Mouse (Mus musculus) central nervous system, embryonic 18 days (tissue): Measurements from ENCODE around the gene Comp. TPM values are rescaled to one million over a fixed set of nuclear protein-coding genes. Genes with fewer than 3 reads are reported as not detected.

ENCODE experiments used
- polyA plus RNA-seq: library from polyadenylated mRNA; depleted of rRNA; stranded (reverse); fragments of >200 nt; gene quantifications from 2 replicates; pipeline ENCODE4 v1.2.3, GENCODE M21; 2012; rRNA removed

Comp gene
- polyA plus RNA-seq = 0.19 and 0.36 TPM in 2 replicates

GRCm38 (mm10) chr8:70373397-70374317, at the start of gene Comp:
Comp (plus strand) TSS chr8:70373558.

DNA sequence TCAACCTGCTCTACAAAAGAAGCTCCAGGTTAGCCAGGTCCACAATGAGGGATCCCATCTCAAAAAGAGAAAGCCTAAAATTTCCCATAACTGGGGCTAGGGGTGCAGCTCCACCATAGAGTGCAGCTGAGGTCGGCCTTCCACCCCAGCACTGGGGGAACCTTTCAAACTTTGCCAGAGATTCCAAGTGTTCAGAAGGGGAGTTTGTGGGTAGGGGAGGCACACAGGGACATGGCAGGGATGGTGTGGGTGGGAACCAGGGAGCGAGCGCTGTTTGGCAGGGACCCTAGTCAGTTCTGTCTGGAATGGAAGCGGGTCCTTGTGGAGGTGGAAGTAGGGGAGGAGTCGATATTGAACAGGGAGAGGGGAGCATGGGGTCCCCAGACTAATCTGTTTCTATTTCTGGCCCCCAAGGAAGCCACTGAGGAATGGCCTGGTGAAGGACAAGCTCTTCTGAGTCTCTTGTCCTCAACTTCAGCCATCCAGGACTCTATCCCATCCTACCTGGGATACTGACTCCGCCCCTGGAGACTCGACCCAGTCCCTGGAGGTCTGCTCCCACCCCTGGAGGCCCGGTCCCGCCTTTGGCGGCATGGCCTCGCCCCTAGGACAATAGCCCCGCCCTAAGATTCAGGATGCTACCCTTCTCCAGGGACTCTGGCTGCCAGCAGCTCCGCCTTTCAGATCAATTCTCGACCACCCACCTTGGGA, 44.1 kb upstream of the Comp start, which contains the start of gene Gdf1:
Gene Gdf1, plus strand, starts transcription at position 694 of the 711 bp plus-strand sequence.

GRCm38 (mm10) chr8:70353194-70353817, 20.1 kb upstream of the Comp start, which contains the start of gene Upf1:
Upf1 (minus strand) TSS chr8:70353278.

Other genes starting within 250 kb of the Comp start
- 28.4 and 28.9 TPM in 2 replicates for gene Nr2c2ap, start 242.2 kb upstream of the Comp start, polyA plus RNA-seq
- 14.2 and 16.7 TPM in 2 replicates for gene Rfxank, start 234.4 kb upstream of the Comp start, polyA plus RNA-seq
- gene Borcs8, start 234.1 kb upstream of the Comp start, polyA plus RNA-seq = 107 and 110 TPM in 2 replicates
- gene Mef2b, start 233.8 kb upstream of the Comp start, polyA plus RNA-seq = 0.31 and 0.49 TPM in 2 replicates
- 88.0 and 105 TPM in 2 replicates for gene Tmem161a, start 201.2 kb upstream of the Comp start, polyA plus RNA-seq
- 30.8 and 32.6 TPM in 2 replicates for gene Slc25a42, start 161.3 kb upstream of the Comp start, polyA plus RNA-seq
- 144 and 148 TPM in 2 replicates for gene Sugp2, start 139.3 kb upstream of the Comp start, polyA plus RNA-seq
- gene Armc6, start 139.1 kb upstream of the Comp start, polyA plus RNA-seq = 143 and 144 TPM in 2 replicates
- 39.3 and 42.2 TPM in 2 replicates for gene Homer3, start 90.7 kb upstream of the Comp start, polyA plus RNA-seq
- gene Ddx49, start 71.1 kb upstream of the Comp start, polyA plus RNA-seq = 53.5 and 59.7 TPM in 2 replicates
- gene Cope, start 71.0 kb upstream of the Comp start, polyA plus RNA-seq = 260 and 266 TPM in 2 replicates
- gene Cers1, start 57.8 kb upstream of the Comp start, polyA plus RNA-seq = 37.7 and 45.2 TPM in 2 replicates
- gene Gdf1, start 43.7 kb upstream of the Comp start, polyA plus RNA-seq = 13.0 and 13.6 TPM in 2 replicates
- gene Upf1, start 20.3 kb upstream of the Comp start, polyA plus RNA-seq = 18.0 and 25.0 TPM in 2 replicates
- gene Crtc1, start 66.0 kb downstream of the Comp start, polyA plus RNA-seq = 48.8 and 63.0 TPM in 2 replicates
- 45.0 and 47.6 TPM in 2 replicates for gene Klhl26, start 103.4 kb downstream of the Comp start, polyA plus RNA-seq
- gene Tmem59l, start 113.8 kb downstream of the Comp start, polyA plus RNA-seq = 93.1 and 93.2 TPM in 2 replicates
- 21.4 and 29.2 TPM in 2 replicates for gene Crlf1, start 119.6 kb downstream of the Comp start, polyA plus RNA-seq
- 208 and 217 TPM in 2 replicates for gene Rex1bd, start 133.2 kb downstream of the Comp start, polyA plus RNA-seq
- gene Uba52, start 137.2 kb downstream of the Comp start, polyA plus RNA-seq = 1,219 and 1,269 TPM in 2 replicates
- gene Fkbp8, start 154.2 kb downstream of the Comp start, polyA plus RNA-seq = 515 and 521 TPM in 2 replicates
- 36.9 and 38.8 TPM in 2 replicates for gene Kxd1, start 154.4 kb downstream of the Comp start, polyA plus RNA-seq
- 21.8 and 22.9 TPM in 2 replicates for gene Ell, start 165.9 kb downstream of the Comp start, polyA plus RNA-seq
- 198 and 208 TPM in 2 replicates for gene Isyna1, start 220.8 kb downstream of the Comp start, polyA plus RNA-seq
- gene Ssbp4, start 235.3 kb downstream of the Comp start, polyA plus RNA-seq = 201 and 212 TPM in 2 replicates
- gene Lrrc25, start 242.6 kb downstream of the Comp start, polyA plus RNA-seq = 0.78 and 0.87 TPM in 2 replicates